Mouse (Mus musculus) frontal cortex, postnatal 25 days (tissue): Measurements from ENCODE around the gene Kcnc2.

Experiments
- DNase-seq, 2 experiments: peaks; one replicate each; pipeline ENCODE4 v3.0.0; 2022; ENCODE audit warnings: low spot score in 2 of 2

Gene Kcnc2

GRCm38 (mm10) chr10:112394399-112394970 is 123.6 kb downstream of the Kcnc2 start:
- no peak for DNase-seq

DNA sequence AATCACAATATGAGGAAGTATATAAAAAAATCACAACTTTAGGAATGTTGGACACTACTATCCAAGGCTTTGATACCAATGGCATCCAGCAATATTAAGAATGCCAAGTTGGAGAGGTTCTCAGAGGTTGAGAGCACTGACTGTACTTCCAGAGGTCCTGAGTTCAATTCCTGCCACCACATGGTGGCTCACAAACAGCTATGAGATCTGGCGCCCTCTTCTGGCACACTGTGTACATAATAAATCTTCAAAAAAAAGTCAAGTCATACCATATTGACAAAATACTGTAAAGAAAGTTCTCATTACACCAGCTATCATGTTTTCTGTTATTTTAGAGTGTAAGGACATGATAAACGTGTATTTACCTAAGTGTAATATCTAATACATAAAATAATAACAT is 126.3 kb downstream of the Kcnc2 start:
- no peak for DNase-seq

DNA sequence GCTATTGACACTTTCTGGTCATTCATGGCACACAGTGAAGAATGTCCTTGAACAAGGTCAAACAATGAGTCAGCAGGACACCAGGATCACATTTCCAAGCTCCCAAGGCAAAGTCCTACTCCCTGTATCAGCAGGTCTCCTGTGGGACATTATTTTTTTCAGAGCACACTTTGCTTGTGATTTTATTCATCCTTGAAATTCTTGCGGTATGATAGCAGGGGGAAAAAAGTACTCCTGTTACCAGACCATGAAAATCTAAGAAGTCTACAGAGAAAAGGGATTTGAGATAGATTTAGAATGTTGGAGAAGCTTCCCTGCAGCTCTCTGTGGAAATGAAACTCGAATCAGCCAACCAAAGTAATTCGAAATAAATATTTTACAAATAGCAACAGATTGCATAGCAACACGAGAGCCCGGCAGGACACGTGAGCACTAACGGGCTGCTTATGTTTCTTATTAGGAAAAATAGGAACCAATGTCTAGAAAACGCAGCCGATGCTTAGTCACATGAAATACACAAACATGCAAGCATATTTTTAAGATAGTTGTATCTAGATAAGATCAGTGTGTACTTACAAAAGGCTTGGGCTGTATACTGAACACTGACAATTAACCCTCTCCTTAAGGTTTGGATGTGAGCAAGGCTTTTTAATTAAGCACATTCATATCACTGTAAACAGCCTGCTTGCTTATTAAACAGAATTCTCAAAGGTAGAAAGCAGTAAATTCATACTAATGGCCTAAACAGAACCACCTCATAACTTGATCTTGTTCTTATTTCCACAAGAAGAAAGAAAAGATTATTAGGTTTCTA is 129.9 kb downstream of the Kcnc2 start:
- DNase-seq: no peak

DNA sequence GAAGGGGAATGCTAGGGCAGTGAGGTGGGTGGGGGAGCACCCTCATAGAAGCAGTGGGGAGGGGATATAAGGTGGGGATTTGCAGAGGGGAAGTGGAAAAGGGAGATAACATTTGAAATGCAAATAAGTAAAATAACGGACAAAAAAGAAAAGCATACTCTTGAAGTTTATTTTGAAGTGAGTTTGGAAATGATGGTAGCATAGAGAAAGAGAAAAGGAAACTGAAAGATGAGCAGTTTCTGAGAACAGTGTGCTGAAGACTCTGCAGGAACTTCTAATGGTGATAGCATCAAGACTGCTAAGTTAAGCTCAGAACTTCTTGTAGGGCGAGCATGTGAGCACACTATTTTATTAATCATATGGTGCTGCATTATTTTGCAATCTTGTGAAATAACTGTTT is 138.6 kb downstream of the Kcnc2 start:
- DNase-seq: no peak

GRCm38 (mm10) chr10:112423327-112423726 is 152.4 kb downstream of the Kcnc2 start:
- no peak for DNase-seq

DNA sequence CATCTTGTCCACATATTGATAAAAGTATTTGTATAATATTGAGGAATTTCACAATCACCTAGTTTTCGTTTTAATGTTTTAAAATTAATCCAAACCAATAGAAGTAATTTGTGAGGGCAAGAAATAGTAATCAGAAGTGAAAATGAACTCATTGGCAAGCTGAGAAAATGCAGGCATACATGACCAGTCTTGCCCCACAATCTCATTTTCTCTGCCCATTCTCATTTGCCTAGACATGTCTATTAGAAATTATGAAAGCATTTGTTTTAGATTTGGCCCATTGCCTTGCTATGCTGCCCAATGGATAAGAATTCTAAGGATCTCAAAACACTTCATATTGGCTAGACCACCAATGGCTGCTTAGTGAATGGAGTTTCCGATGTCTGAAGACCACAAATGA is 166.0 kb downstream of the Kcnc2 start:
- DNase-seq: no peak

DNA sequence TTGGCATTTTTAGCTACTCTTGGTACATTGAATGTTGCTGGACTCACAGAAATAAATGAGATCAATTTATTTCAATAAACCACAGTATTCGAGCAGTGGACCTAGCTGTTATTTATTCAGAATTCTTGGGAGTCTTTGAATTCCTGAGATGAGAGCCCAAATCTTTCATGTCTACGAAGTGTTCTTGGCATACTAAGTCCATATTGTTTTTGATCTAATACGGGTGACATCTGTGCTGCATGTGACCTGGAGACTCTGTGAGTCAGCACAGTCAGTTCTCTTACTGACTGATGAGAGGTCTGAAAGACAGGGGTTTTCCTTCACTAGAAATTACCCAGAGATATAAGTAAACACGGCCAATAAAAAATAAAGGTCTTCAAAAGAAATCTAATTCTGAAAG is 173.7 kb downstream of the Kcnc2 start:
- DNase-seq: no peak

DNA sequence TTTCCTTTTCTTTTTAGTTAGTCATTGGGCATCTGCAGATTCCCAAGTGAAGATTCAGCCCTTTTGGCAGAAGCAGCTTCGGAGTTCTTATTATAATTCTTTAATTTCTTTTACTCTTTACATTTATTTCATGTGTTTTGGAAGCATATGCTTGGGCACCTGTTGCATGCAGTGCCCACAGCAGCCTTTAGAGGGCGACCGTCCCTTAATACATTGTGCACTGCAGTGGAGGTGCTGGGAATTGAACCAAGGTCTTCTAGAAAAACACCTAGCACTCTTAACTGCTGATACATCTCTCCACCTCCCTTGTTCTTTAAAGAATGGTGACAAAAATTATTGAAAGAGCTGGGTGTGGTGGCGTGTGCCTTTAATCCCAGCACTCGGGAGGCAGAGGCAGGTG is 180.0 kb downstream of the Kcnc2 start:
- DNase-seq: no peak

DNA sequence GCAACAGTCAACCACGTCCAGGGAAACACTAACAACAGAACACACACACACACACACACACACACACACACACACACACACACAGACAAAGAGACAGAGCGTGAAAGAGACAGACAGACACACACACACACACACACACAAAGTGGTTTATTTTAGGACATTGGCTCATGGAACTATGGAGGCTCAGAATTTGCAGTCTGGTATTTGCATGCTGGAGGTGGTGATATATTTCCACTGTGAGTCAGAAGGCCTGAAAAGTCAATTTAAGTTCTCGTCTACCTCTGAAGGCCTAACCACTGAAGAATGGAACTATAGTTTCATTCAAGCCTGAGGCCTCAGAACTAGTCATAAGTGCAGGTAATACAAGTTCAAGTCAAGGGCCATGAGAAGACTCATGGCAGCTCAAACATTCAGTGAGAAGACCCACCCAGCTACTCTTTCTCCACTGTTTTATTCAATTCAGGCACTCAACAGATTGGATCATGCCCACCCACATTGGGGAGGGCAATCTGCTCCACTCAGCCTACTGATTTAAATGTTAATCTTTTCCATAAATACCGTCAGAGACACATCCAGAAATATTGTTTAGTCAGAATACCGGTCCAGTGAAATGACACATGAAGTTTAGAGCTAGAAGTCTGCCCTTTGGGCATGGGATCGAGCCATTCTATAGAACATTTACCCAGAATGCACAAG is 197.9 kb downstream of the Kcnc2 start:
- DNase-seq: no peak

DNA sequence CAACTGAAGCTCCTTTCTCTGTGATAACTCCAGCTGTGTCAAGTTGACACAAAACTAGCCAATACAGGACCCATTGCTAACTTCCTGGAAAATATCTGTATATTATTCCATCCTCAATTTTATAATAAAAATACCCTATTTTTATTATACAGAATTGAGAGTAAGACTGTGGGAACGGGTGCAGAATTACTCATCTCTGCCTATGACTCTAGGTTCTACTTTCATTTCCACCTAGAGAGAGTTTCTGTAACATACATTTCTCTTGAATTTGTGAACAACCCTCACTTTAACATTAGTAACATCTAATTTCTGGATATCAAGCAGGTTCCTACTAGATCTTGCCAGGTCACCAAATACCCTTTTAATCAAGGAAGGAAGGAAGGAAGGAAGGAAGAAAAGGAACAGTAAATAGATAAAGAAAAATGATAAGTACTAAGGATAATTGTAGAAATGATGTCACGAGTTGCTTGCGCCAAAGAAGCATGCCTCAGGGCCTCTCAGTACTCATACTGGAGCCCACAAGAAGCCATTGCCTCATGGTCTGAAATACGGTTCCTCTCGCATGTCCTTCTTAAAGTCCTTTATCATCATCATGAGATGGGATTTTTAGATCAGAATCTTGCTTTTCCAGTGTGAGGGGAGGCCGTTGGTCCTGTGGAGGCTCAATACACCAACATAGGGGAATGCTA is 203.3 kb downstream of the Kcnc2 start:
- no peak for DNase-seq

GRCm38 (mm10) chr10:112481461-112481860 is 210.5 kb downstream of the Kcnc2 start:
- no peak for DNase-seq

DNA sequence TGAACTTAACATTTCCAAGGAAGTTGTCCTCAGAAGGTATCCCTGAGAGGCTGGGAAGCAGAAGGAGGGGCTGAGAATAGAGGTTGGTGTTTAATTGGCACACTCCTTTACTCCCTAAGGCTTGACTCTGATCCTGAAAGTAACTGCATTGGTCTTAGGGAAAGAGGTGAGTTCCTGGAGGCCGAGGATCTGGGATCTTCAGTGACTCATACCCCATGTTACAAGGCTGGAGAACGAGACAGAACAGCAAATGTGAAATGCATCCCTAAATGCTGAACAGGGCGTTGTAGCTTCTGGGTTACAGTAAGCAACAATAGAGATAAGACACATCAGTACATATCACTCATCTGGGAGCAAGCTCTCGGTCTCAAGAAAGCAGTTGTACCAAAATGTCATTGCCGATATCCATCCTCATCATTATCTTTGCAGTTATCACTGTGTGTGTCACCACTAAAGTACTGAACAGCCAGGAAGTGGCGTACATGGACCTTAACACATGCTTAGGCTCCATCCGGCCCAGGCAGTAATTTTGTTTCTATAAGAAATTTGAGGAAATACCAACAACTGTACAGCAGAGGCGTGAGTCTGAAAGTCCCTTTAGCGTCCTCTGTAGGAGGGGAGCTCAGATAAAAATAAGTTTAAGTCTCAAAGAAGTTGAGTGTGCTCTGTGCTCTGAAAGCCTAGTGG is 211.1 kb downstream of the Kcnc2 start:
- no peak for DNase-seq

- no peak for DNase-seq
These were observed 213.6 kb downstream of the Kcnc2 start for GRCm38 (mm10) chr10:112484387-112485105.

- DNase-seq: no peak
These were observed 214.9 kb downstream of the Kcnc2 start for GRCm38 (mm10) chr10:112485819-112486218.

DNA sequence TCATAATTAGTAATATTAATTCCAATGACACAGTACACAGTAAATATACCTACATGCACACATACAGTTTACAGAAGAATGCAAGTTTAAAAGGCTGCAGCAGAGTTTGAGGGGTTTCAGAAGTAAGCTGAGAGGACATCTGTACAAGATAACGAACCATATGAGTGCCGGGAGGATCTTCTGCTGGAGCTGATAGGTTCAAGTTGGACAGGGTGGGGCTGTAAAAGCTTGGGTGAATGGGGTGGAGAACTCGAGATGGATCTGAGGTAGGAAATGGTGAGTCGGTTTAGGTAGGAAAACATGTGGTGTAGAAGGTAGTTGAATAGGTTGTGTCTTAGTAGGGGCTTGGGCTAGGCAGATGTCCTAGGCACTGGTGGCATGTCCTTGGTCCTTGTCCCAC is 217.8 kb downstream of the Kcnc2 start:
- DNase-seq: no peak
